Mouse (Mus musculus): ENCODE measurements around the gene Apol10b. TPM values are rescaled to one million over a fixed set of nuclear protein-coding genes. Genes with fewer than 3 reads are reported as not detected.
"Not testable (repeated sequence)": the region's sequence is repeated elsewhere in the genome, so short reads cannot be mapped to it uniquely, and the experiment has no call there.

Apol10b gene
- 0.08 TPM in 1 of 2 replicates, not detected in the other for polyA plus RNA-seq (2014; fragmentation: Nextera tagmentation; extraction: Ambion mirVana)

GRCm38 (mm10) chr15:77595961-77596360 is at the start of gene Apol10b:
TSS of gene Apol10b (minus strand) at chr15:77596125.
- Histone ChIP-seq H3K36me3 (ENCODE audit: insufficient read depth) (no peaks in the 10 kb centered on the region), H3K4me3 (ENCODE audit: low read depth, low read length) (no peak within 1 kb of the TSS), H3K27ac (ENCODE audit: low read depth) (no peak within 1 kb of the TSS), H3K4me2 (no peak within 1 kb of the TSS), H3K4me1 (ENCODE audit: insufficient read depth) (no peaks in the 10 kb centered on the region), H3K9me3 (ENCODE audit: low read depth, low read length) (no peaks in the 10 kb centered on the region), H3K9ac (no peak within 1 kb of the TSS), H3K27me3 (ENCODE audit: insufficient read depth, low read length) (no peaks in the 10 kb centered on the region)
- no peak for TF ChIP-seq CTCF (IDR thresholded peaks at IDR 0.05; ENCODE audit: low read depth)
- WGBS: 45% methylated on average over 5 of the region's 5 CpGs
- DNase-seq (no peak), ATAC-seq (ENCODE audit: insufficient read depth) (no peak)

- H3K9ac ChIP-seq; H3K27me3 ChIP-seq (ENCODE audit: insufficient read depth, low read length); H3K27ac ChIP-seq (ENCODE audit: low read depth); H3K4me2 ChIP-seq; ATAC-seq (ENCODE audit: insufficient read depth); DNase-seq; H3K4me1 ChIP-seq (ENCODE audit: insufficient read depth); H3K9me3 ChIP-seq (ENCODE audit: low read depth, low read length); H3K36me3 ChIP-seq (ENCODE audit: insufficient read depth); H3K4me3 ChIP-seq (ENCODE audit: low read depth, low read length): not testable (repeated sequence)
- WGBS: 57% methylated on average over 2 of the region's 2 CpGs
Measured at GRCm38 (mm10) chr15:77643176-77643575, 47.3 kb upstream of the Apol10b start, which contains the start of gene Apol11b. TSS of gene Apol11b (minus strand) at chr15:77643286.

GRCm38 (mm10) chr15:77629822-77630221 is 33.9 kb upstream of the Apol10b start:
- H3K9me3 ChIP-seq (ENCODE audit: low read depth, low read length); H3K9ac ChIP-seq; H3K27me3 ChIP-seq (ENCODE audit: insufficient read depth, low read length); H3K4me2 ChIP-seq; H3K4me3 ChIP-seq (ENCODE audit: low read depth, low read length); H3K27ac ChIP-seq (ENCODE audit: low read depth); H3K4me1 ChIP-seq (ENCODE audit: insufficient read depth); DNase-seq; H3K36me3 ChIP-seq (ENCODE audit: insufficient read depth); ATAC-seq (ENCODE audit: insufficient read depth): not testable (repeated sequence)
- WGBS: 71% methylated on average over 3 of the region's 3 CpGs

GRCm38 (mm10) chr15:77628647-77629046 is 32.7 kb upstream of the Apol10b start:
- H3K27me3 ChIP-seq (ENCODE audit: insufficient read depth, low read length); H3K4me2 ChIP-seq; H3K27ac ChIP-seq (ENCODE audit: low read depth); H3K4me3 ChIP-seq (ENCODE audit: low read depth, low read length); H3K9me3 ChIP-seq (ENCODE audit: low read depth, low read length); H3K4me1 ChIP-seq (ENCODE audit: insufficient read depth); ATAC-seq (ENCODE audit: insufficient read depth); H3K9ac ChIP-seq; H3K36me3 ChIP-seq (ENCODE audit: insufficient read depth): not testable (repeated sequence)
- peak; percentile 27 for TF ChIP-seq CTCF (IDR thresholded peaks at IDR 0.05; ENCODE audit: low read depth)
- 48% methylated on average over 9 of the region's 9 CpGs for WGBS
- DNase-seq: peak; percentile 21

- DNase-seq; H3K27ac ChIP-seq (ENCODE audit: low read depth); H3K36me3 ChIP-seq (ENCODE audit: insufficient read depth); H3K4me3 ChIP-seq (ENCODE audit: low read depth, low read length); H3K27me3 ChIP-seq (ENCODE audit: insufficient read depth, low read length); H3K9me3 ChIP-seq (ENCODE audit: low read depth, low read length); ATAC-seq (ENCODE audit: insufficient read depth); H3K9ac ChIP-seq; H3K4me1 ChIP-seq (ENCODE audit: insufficient read depth); H3K4me2 ChIP-seq: not testable (repeated sequence)
- WGBS: 71% methylated on average over 4 of the region's 4 CpGs
Measured at GRCm38 (mm10) chr15:77626471-77626870, 30.5 kb upstream of the Apol10b start.

- H3K9me3 ChIP-seq (ENCODE audit: low read depth, low read length): no peaks in the 10 kb centered on the region
- no peak overlapping the region for H3K27ac ChIP-seq (ENCODE audit: low read depth)
- H3K27me3 ChIP-seq (ENCODE audit: insufficient read depth, low read length): no peaks in the 10 kb centered on the region
- H3K4me1 ChIP-seq (ENCODE audit: insufficient read depth): no peaks in the 10 kb centered on the region
- DNase-seq: no peak
- H3K4me2 ChIP-seq: no peak overlapping the region
- no peak for TF ChIP-seq CTCF (IDR thresholded peaks at IDR 0.05; ENCODE audit: low read depth)
- H3K4me3 ChIP-seq (ENCODE audit: low read depth, low read length): no peak overlapping the region
- H3K36me3 ChIP-seq (ENCODE audit: insufficient read depth): no peaks in the 10 kb centered on the region
- H3K9ac ChIP-seq: no peak overlapping the region
- WGBS: 81% methylated on average over 1 of the region's 1 CpGs
- ATAC-seq (ENCODE audit: insufficient read depth): no peak
Measured at GRCm38 (mm10) chr15:77624710-77625109, 28.8 kb upstream of the Apol10b start.

GRCm38 (mm10) chr15:77606069-77606468 is 10.1 kb upstream of the Apol10b start:
- H3K9ac ChIP-seq: no peak overlapping the region
- H3K36me3 ChIP-seq (ENCODE audit: insufficient read depth): no peaks in the 10 kb centered on the region
- H3K4me2 ChIP-seq: no peak overlapping the region
- DNase-seq: no peak
- H3K4me1 ChIP-seq (ENCODE audit: insufficient read depth): no peaks in the 10 kb centered on the region
- ATAC-seq (ENCODE audit: insufficient read depth): no peak
- H3K4me3 ChIP-seq (ENCODE audit: low read depth, low read length): no peak overlapping the region
- H3K27me3 ChIP-seq (ENCODE audit: insufficient read depth, low read length): no peaks in the 10 kb centered on the region
- WGBS: 90% methylated on average over 3 of the region's 3 CpGs
- H3K27ac ChIP-seq (ENCODE audit: low read depth): no peak overlapping the region
- TF ChIP-seq CTCF (IDR thresholded peaks at IDR 0.05; ENCODE audit: low read depth): no peak
- H3K9me3 ChIP-seq (ENCODE audit: low read depth, low read length): no peaks in the 10 kb centered on the region

- DNase-seq (no peak), ATAC-seq (ENCODE audit: insufficient read depth) (no peak)
- Histone ChIP-seq H3K27me3 (ENCODE audit: insufficient read depth, low read length) (no peaks in the 10 kb centered on the region), H3K4me2 (no peak within 1 kb of the TSS), H3K9ac (no peak within 1 kb of the TSS), H3K9me3 (ENCODE audit: low read depth, low read length) (no peaks in the 10 kb centered on the region), H3K4me3 (ENCODE audit: low read depth, low read length) (no peak within 1 kb of the TSS), H3K27ac (ENCODE audit: low read depth) (no peak within 1 kb of the TSS), H3K36me3 (ENCODE audit: insufficient read depth) (no peaks in the 10 kb centered on the region), H3K4me1 (ENCODE audit: insufficient read depth) (no peaks in the 10 kb centered on the region)
- TF ChIP-seq CTCF (IDR thresholded peaks at IDR 0.05; ENCODE audit: low read depth): no peak
- 67% methylated on average over 1 of the region's 1 CpGs for WGBS
Measured at GRCm38 (mm10) chr15:77598958-77599357, 3.0 kb upstream of the Apol10b start, which contains the start of gene Gm36245. TSS of gene Gm36245 (plus strand) at chr15:77599258.

Measured in lung, embryonic 14.5 days (tissue).